Mouse (Mus musculus) brain, embryonic 14.5 days (tissue): ENCODE measurements at regions not wholly inside any gene's neighbourhood (a gene's known extent, or its start where the extent isn't known, plus 50 kb on each side); places are given as distances from the start of the nearest gene placed in this dataset.

Source experiments
- CTCF ChIP-seq: fragments of 200-500 bp; IDR thresholded peaks from 2 replicates; pipeline ENCODE4 v1.5.1; 2012; ENCODE audit warnings: inconsistent platforms, mild to moderate bottlenecking, moderate library complexity, borderline replicate concordance; ENCODE audit not compliant: insufficient read depth, insufficient read length; ENCODE audit errors: extremely low read depth
- POLR2A ChIP-seq: fragments of 200-500 bp; IDR thresholded peaks from 2 replicates; pipeline ENCODE4 v1.6.1; 2012; ENCODE audit warnings: mild to moderate bottlenecking, inconsistent platforms, borderline replicate concordance; ENCODE audit not compliant: poor library complexity, insufficient read depth, insufficient read length, severe bottlenecking; ENCODE audit errors: extremely low read depth

DNA sequence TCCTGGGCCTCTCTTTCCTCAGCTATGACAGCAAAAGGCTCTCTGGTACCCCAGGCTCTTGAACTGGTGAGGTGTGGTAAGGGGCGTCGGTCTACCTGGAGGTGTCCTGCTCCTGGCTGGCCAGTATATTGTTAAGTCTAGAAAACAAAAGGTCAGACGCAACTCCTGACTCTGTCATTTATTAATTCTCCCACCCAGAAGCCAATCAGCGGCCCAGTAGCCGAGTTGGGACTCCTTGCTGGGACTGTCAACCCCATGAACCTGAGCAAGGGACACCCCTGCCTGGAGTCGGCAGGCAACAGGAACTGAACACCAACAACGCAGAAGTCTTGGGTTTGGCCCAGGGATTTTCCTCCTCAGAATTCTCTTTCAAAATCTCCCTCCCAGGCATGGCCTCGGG, 71.1 kb upstream of the Tle3 start:
- TF ChIP-seq CTCF (no peak), POLR2A (no peak)
